Mouse (Mus musculus) layer of hippocampus, adult 8-10 months (tissue): ENCODE data around the gene Piwil1. TPM values are rescaled to one million over a fixed set of nuclear protein-coding genes. Genes with fewer than 3 reads are reported as not detected.
"Not testable (repeated sequence)": the region's sequence is repeated elsewhere in the genome, so short reads cannot be mapped to it uniquely, and the experiment has no call there.

Experiments used
- DNase-seq, 2 experiments: peaks; one replicate each; pipeline ENCODE4 v3.0.0; 2022; ENCODE audit warnings: low spot score in 2 of 2
- total RNA-seq, 4 experiments: library from RNA; stranded (reverse); gene quantifications; 2 replicates each; pipeline ENCODE4 v1.2.4; 2022

Piwil1 gene
- total RNA-seq, 4 experiments from 2014 or later: not detected

DNA sequence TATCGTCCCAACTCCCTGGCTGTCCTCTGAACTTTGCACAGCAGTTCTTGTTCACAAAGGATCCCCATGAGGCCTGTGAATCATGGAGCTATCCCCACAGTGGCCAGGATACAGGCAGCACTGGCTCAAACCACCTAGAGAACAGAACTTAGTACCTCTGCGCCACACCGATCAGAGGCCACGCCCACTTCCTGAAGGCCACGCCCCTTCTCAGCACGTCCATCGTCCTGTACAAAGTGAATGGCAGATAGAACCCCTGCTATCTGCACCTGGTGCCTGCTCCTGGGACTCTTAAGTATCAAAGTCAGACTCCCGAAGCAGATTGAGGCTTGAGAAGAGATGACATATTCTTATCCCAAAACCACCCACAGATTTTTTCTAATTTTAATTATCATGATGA lies 8.3 kb downstream of the Piwil1 start:
- no peak for DNase-seq

DNA sequence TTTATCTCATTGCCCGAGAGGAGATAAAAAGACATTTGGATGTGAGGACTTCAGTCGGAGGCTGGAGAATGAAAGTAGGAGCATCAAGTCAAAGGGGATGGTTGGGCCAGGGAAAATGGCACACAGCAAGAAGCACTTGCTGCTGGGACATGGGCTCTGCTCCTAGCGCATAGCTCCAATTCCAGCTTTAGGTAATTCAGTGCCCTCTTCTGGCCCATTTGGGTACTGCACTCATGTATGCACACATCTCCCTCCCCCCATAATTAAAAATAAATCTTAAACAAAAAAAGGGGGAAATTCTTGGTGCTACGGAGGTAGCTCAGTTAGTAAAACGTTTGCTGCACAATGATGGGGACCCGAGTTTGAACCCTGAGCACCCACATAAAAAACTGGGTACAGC lies 9.5 kb downstream of the Piwil1 start:
- no peak for DNase-seq

DNA sequence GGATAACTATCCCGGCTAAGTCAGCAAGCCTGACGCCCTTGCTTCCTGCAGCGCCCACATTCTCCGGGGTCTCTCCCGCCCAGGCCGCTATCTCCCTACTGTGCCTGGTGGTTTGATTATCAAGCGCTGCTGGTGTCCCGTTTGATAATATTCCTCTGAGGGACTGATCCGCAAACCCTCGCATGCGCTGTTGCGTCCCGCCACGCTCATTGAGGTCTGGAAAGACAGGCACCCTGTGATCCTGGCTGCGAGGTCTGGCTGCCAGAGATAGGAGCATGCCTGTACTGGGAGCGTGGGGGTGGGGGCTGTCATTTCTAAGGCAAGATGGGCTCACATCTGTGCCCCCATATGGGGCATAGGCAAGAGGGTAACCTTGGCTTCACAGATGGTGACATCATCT lies 12.8 kb downstream of the Piwil1 start:
- DNase-seq: no peak

DNA sequence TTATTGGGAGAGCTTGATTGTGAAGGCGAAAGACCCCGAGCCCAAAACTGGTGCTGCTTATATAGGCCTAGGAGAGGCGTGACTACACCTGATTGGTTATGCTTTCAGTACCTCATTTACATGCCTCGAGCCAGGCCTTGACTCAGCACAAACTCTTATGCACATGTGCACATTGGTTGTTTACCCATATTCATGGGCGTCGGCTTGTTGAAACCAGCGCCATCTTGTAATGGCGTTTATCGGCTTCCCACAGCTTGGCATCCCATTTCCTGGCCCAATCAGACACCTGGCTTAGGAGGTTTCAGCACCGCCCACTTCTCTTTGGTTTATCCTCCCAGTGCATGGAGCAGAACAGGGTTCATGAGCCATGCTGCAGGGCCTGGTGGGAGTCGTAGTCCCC lies 18.1 kb downstream of the Piwil1 start:
- DNase-seq: not testable (repeated sequence)

DNA sequence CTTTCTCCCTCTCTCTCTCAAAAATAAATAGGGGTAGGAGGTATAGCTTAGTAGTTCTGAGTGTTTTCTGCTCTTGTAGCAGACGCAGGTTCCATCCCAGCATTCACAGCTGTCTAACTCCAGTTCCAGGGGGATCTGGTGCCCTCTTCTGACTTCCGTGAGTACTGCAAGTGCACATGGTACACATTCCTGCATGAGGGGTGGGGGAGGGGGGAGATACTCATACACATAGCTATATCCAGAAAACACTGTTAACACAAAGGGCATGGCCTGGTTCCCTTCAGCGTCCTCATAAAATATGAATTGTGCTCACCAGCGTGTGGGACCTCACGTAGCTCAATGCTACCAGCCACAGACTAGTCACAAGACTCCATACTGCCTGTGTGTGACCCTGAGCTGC lies 27.0 kb downstream of the Piwil1 start:
- no peak for DNase-seq

DNA sequence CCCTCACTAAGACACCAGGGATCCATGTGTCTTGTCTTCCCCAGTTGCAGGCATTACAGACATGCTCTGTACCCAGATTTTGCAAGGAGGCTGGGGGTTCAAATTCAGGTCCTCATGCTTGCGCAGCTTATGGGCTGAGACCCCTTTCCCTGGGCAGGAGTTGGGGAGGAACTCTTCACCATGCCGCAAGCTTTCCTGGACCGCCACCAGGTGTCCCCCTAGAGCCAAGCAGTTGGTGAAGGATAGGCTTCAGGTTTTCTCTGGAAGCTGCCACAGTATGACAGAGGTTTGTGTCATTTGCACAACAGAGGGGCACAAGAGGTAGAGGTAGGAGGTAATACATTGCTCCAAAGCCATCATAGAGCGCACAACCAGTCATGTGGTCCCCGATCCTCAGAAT lies 28.3 kb downstream of the Piwil1 start:
- DNase-seq: no peak

DNA sequence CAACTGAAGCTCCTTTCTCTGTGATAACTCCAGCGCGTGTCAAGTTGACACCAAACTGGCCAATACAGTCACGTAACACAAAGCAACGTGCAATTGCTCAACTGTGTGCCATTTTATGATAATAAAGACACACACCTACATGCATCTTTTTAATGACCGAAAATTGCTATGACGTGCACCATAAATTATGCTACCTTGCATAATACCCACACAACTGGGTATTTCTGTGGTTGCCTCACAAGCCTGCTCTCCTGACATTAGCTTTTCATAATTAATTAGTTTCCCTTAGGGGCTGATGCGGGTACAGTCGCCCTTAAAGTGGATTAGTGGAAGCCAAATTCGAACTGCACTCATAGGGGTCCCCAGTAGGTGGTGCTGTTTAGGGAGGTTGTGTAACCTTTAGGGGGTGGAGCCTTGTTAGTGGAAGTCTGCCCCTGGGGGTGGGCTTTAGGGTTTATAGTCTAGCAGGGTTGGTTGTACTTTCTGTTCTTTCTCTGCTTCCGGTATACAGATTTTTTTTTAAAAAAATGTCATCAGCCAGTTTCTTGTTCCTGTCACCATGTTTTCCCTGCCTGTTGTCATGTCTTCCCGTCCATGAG lies 30.2 kb downstream of the Piwil1 start:
- no peak for DNase-seq

DNA sequence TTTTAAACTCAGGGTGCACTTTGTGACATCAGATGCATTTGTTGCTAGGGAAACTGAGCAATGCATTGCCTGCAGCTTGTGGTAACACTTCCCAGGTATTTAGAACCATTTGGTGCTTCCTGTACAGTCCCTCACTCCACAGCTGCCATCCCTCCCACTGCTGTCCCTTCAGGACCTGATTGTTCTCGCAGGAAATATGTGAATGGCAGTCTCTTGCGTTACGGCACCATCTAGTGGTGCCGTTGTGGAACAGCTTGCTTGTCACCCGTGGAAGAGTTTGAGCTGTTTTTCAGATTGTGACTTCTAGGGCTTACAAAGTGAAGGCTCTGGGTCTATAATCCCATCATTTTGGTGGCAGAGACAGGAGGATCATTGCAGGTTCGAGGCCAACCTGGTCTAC lies 31.6 kb downstream of the Piwil1 start:
- DNase-seq: peak; percentile 45 to 62

DNA sequence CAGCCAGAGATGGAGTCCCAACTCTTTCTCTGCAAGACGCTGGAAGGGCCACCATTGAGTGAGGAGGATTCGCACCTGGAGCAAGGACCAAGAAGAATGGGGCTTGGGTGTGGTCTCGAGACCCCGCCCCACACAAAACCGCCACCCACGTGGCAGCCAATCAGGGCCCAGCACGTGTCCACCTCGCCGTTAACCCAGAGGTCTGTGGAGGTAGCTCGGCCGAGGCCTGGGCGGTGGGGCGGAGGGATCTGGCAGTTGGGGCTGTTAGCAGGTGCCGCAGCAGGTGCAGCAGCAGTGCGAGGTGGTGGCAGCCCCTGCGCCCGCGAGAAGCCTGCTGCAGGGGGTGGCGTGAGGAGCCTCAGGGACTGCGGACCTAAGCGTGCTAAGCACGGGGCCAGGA lies 33.6 kb downstream of the Piwil1 start:
- no peak for DNase-seq

DNA sequence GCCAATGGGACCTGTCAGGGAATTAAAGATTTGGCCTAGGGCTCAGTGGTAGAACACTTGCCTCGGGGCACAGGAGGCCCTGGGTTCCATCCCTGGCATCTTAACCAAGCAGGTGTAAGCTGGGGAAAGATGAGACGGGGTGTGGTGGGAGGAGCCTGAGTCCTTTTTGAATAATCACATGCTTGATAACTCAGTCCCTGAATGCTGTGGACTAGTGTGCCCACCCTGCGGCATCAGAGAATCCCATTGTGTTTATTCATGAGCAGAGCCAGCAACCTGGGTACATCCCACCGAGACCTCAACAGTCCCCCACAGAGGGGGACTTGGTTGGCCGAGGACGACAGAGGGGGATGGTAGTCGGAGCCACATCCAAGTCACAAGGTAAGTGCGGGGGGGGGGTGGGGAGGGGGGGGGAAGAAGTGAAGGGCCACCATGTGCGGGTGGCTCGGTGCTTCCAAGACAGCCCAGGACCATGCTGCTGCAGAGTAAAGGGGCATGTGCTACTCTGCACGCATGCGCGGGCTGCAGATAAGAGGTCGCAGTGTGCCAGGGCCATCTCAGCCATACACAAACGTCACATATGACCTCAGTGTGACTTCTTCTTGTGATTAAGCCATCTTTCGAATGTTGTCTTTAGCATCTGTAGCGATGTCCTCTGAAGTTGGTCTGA lies 37.0 kb downstream of the Piwil1 start:
- DNase-seq: no peak

DNA sequence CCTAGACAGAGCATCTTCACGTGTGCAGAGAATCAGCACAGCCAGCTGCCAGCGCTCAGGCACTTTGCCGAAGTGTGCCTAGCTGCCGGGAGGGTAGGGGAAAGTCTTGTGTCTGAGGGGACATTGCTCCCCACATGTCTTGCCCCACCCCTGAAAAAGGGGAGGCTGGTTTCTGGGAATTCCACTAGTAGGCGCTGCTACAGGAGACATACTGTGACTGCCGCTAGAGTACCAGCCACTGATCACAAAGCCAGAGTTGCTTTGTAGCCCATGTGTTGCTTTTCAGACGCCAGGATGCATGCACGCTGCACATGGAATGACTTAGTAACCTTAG lies 37.5 kb downstream of the Piwil1 start:
- DNase-seq: no peak

DNA sequence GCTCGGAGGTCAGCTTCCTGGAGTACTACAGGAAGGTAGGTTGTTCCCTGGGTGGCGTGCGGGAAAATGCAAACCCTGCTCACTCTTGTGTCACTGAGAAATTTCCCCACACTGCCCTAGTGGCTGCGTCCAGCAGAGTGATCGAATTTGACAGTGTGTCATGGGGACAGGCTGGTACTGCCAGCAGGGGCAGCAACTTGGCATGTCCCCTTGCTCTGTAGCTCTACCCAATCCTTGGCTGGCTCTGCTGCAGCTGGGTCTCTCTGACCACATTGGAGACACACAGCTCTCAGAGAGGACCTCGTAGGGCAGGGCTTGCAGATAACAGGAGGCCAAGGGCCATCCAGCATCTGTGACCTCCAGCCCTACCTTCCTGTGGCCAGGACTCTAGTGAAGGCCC lies 42.0 kb downstream of the Piwil1 start:
- DNase-seq: no peak

DNA sequence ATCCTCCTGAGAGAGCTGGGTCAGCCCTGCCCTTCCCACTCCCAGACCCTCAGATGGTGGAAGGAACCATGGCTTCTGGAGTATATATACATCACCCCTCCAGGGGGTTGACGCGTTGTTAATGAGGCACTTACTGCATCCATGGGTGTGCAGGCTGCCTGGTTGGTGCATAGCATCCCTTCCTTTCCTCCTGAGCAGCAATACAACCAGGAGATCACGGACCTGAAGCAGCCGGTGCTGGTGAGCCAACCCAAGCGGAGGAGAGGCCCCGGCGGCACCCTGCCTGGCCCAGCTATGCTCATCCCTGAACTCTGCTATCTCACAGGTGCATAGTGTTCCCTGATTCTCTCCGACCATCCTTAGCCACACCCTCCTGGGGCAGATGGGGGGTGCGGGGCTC lies 42.9 kb downstream of the Piwil1 start:
- no peak for DNase-seq

DNA sequence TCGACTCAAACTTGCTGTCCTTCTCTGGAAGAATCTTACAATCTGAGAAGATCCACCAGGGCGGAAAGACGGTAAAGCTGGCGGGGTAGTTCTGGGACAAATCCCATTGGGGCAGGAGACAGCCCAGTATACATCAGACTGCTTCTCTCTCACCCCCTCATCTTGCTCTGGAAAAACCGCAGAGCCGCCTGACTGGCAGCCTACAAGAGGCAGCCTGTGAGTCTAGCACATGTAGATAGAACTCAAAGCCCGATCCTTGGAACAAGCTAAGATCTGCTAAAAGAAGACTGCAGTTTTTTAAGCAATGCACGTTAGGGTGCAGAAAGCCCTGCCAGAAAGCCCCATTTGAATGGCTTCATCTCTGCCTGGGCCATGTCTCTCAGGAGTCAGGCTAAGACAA lies 43.9 kb downstream of the Piwil1 start:
- DNase-seq: no peak

DNA sequence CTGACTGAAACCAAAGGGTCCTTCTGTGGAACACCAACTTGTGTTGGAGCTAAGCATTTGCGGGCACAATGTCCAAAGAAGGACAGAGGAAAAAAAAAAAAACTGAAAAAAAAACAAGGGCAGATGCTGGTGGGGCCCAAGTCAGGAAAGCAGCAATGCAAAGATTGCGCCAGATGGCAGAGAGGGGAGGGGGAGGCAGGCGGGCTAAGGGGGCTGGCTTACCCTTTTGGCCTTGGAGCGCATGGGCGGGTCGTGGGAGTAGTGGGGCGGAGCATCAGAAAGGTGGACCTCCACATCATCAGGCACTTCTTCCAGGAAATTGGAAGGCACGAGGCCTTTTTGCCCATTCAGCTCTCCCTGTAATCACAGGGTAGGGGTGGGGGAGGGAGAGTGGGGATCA lies 58.8 kb downstream of the Piwil1 start:
- DNase-seq: no peak

DNA sequence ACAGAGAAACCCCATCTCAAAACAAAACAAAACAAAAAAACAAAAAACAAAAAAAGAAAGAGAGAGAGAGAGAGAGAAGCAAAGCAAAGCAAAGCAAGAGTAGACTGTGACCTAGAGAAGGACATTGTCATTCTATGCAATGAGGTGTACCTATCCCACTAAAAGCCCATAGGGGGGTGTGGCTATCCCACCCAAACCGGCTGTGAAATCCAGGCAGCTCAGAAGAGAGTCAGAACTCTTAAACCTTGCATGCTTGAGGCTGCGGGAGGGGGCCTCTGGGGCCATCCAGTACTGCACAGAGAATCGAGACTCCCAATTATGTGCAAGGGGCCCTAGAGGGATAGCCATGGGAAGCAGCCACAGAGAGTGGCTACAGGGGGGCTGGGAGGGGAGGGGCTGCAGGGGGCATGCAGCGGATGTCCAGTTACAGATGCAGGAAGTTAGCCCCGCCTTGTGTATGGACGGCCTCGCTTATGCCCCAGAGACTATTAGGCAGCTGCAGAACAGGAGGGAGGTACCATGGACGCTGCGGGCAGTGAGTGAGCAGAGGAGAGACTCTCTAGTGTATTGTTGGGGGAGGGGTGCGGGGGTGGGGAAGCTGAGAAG lies 66.8 kb downstream of the Piwil1 start:
- no peak for DNase-seq

DNA sequence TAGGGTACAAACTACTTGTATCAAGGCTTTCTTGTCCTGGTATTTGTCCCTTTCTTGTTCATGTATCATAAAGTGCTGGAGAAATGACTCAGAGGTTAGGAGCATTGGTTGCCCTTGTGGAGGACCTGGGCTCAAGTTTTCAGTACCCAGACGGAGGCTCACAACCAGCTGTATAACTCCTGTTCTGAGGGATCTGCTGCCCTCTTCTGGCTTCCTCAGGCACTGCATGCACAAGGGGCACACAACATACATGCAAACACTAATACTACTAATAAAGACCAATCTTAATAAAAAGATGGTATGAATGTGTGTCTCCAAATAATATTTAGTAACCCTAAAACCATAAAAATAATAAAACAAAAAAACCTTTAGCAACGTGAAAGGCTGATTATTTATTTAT lies 74.1 kb downstream of the Piwil1 start:
- no peak for DNase-seq

DNA sequence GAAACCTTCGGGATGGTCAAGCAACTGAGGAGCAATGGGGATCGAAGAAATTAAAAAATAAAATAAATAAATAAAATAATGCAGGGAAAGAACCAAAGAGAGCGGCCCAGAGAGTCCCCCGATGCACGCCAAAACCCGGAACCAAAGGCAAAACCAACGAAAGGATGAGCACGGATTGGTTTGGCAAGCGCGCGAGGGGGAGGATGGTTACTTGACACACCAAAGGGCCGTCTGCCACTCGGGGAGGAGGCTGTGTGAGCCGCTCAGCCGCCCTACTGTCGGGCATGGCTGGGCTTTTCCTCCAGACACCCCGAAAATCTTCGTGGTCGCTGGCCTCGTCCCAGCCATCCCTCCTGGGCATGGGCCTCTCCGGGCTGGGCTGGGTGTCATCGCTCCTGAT lies 79.3 kb downstream of the Piwil1 start:
- DNase-seq: no peak

DNA sequence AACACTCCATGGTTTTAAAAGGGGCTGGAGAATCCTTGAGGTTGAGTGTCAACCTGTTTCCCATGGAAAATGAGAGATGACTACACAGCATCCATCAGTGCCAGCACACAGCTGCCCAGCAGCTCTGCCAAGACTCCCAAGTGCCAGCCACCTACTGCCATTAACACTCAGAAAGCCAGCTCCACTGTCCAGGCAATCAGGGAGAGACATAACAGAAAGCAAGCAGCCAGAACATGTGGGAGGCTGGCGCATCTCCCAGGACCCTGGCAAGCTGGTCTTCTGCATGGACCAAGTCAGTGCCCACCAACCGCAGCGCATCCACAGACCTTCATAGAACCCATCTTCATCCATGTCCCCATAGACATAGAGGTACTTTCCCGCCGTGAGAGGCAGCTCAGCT lies 98.3 kb downstream of the Piwil1 start:
- DNase-seq: peak in 1 of 2 experiments; percentile 34
